Mouse (Mus musculus): ENCODE data around the gene Dbndd2.

DNA sequence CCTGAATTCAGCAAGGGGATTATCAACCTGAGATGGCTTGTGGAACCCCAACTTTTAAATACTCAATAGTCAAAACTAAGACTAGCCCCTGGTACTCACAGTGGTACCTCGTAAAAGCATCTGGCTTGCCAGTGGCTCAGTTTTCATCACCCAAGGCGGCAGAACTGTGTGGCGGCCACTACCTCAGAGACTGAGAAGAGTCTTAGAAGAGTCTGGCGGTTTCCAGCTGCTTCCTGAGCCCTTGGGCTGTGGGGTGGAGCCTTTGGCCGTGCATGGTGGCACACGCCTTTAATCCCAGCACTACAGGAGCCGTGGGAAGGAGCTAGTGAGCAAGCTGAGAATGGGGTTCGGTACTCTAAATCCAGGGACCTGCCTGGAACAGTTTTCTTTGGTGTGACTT is 36.4 kb downstream of the Dbndd2 start:
- TF ChIP-seq CTCF (IDR thresholded peaks at IDR 0.05; ENCODE audit: low read depth, low read length): no peak
- TF ChIP-seq POLR2A (IDR thresholded peaks at IDR 0.05; ENCODE audit: extremely low read depth, insufficient read depth, low read length): no peak

Measured in liver, adult 2 months (tissue).